Mouse (Mus musculus) midbrain, embryonic 14.5 days (tissue): ENCODE data around the gene Itih2. TPM values are rescaled to one million over a fixed set of nuclear protein-coding genes. Genes with fewer than 3 reads are reported as not detected.

Experiments used
- ATAC-seq: fragments of 200-750 bp; cut with Nextera tagmentation; 2 replicates; pipeline ENCODE4 v1.8.0; 2017; ENCODE audit warnings: moderate number of reproducible peaks, moderate library complexity; ENCODE audit not compliant: low FRiP score, low TSS enrichment
- DNase-seq: peaks from one replicate; pipeline ENCODE4 v3.0.0-alpha.2; 2015
- H3K27ac ChIP-seq: fragments of 300-500 bp; sonication (generic); replicated peaks from 2 replicates; pipeline ENCODE4 v1.5.1; 2014; ENCODE audit warnings: mild to moderate bottlenecking, low read depth, low read length, moderate library complexity
- H3K27me3 ChIP-seq: fragments of 300-500 bp; sonication (generic); 2 replicates; pipeline ENCODE4 v1.6.1; 2014; ENCODE audit warnings: low read length, control low read depth, mixed read lengths; ENCODE audit not compliant: control insufficient read depth, insufficient read depth
- H3K36me3 ChIP-seq: fragments of 300-500 bp; sonication (generic); 2 replicates; pipeline ENCODE4 v1.6.1; 2014; ENCODE audit warnings: low read length, control low read depth; ENCODE audit not compliant: control insufficient read depth, insufficient read depth
- H3K4me1 ChIP-seq: fragments of 300-500 bp; sonication (generic); 2 replicates; pipeline ENCODE4 v1.6.1; 2014; ENCODE audit warnings: mild to moderate bottlenecking, antibody characterized with exemption, low read length, control low read depth; ENCODE audit not compliant: control insufficient read depth, insufficient read depth
- H3K4me2 ChIP-seq: fragments of 300-500 bp; sonication (generic); 2 replicates; pipeline ENCODE4 v1.6.1; 2014; ENCODE audit warnings: mild to moderate bottlenecking, low read length, moderate library complexity
- H3K4me3 ChIP-seq: fragments of 300-500 bp; sonication (generic); replicated peaks from 2 replicates; pipeline ENCODE4 v1.5.1; 2014; ENCODE audit warnings: low read depth, low read length
- H3K9ac ChIP-seq: fragments of 300-500 bp; sonication (generic); replicated peaks from 2 replicates; pipeline ENCODE4 v1.6.1; 2014; ENCODE audit warnings: mild to moderate bottlenecking, low read length, moderate library complexity
- H3K9me3 ChIP-seq: fragments of 300-500 bp; sonication (generic); 2 replicates; pipeline ENCODE4 v1.6.1; 2016; ENCODE audit warnings: low read length, control low read depth, mixed read lengths; ENCODE audit not compliant: control insufficient read depth
- WGBS: fragments of 180-500 bp; shearing (Covaris S2); extraction: QIAGEN DNeasy Blood & Tissue Kit; methylation state at CpG from one replicate; pipeline ENCODE4 v1.1.7; 2014; 5-methylcytosine and 5-hydroxymethylcytosine counted together
- polyA plus RNA-seq: library from polyadenylated mRNA; unstranded; fragments of >200 nt; fragmentation: Nextera tagmentation; extraction: Ambion mirVana; gene quantifications from 2 replicates; pipeline ENCODE4 v1.2.1, GENCODE M21; 2014

Gene Itih2
- 1.1 TPM in 1 of 2 replicates, not detected in the other for polyA plus RNA-seq

DNA sequence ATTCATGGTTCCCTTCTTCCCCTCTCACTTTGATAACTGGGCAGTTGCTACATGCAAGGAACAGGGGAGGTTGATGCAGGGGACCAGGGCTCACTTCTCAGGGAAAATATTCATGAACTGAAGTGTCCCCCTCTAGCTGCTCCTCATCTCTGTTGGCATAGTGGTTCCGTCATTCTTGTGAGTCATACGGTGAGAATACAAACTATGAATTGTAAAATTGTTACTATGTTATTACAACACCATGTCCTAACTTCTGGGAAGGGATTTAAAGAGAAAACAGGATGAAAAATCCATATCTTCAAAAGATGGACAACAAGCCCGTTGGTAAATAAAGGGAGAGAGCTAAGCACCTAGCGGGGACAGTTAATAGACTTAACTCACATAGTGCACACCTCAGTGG lies at the start of gene Itih2:
Gene Itih2, minus strand, starts transcription at position 101 of the 400 bp plus-strand sequence.
- Histone ChIP-seq H3K36me3 (no peaks in the 10 kb centered on the region), H3K9me3 (no peaks in the 10 kb centered on the region), H3K27ac (no peak within 1 kb of the TSS), H3K27me3 (no peaks in the 10 kb centered on the region), H3K4me3 (no peak within 1 kb of the TSS), H3K4me2 (no peak within 1 kb of the TSS), H3K9ac (no peak within 1 kb of the TSS), H3K4me1 (no peaks in the 10 kb centered on the region)
- 92% methylated on average over 4 of the region's 4 CpGs for WGBS
- DNase-seq (no peak), ATAC-seq (no peak)

DNA sequence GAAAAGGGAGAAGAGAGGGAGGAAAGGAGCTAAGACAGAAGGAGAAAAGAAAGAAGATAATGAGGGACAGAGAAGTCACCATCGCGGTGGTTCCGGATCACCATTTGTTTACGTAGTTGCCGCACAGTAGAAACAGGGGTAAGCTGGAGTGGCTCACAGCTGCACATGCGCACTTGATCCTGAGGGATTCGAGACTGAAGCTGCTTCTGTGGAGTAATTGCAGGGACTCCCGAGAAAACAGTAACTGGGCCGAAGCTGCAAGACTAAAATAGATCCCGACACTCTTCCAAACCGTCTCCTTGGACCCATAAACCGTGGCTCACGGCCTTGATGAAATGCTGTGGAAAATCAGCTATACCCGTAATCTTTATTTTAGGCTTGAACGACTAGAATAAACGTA lies 38.8 kb upstream of the Itih2 start:
- H3K4me2 ChIP-seq: no peak overlapping the region
- ATAC-seq: no peak
- 92% methylated on average over 16 of the region's 16 CpGs for WGBS

DNA sequence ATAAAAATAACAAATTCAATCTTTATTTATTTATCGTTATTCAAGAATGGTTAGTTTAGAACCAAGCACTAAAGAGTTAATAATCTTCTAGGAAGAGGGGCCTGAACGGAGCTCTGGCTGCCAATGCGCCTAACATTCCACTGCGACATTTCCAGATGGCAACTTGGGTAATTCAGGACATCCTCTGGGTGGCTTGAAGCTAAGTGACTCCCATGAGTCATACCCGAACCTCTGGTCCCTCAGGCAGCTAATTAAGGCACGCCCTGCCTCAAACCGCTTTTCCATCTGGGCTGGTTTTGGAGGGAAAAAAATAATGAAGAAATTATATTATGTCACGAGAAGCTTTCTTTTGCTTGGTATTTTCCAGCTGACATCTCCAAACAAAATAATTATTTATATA lies 36.8 kb upstream of the Itih2 start:
- Histone ChIP-seq H3K4me2 (no peak overlapping the region), H3K27me3 (no peaks in the 10 kb centered on the region), H3K36me3 (no peaks in the 10 kb centered on the region), H3K9ac (no peak overlapping the region), H3K4me1 (no peaks in the 10 kb centered on the region), H3K27ac (no peak overlapping the region), H3K4me3 (no peak overlapping the region), H3K9me3 (no peaks in the 10 kb centered on the region)
- no peak for DNase-seq
- no peak for ATAC-seq
- WGBS: 73% methylated on average over 8 of the region's 8 CpGs

More for the DNA sequence above, 38.8 kb upstream of the Itih2 start:
- Histone ChIP-seq H3K4me3 (no peak overlapping the region), H3K27me3 (no peaks in the 10 kb centered on the region), H3K9ac (no peak overlapping the region), H3K9me3 (no peaks in the 10 kb centered on the region), H3K27ac (no peak overlapping the region), H3K4me1 (no peaks in the 10 kb centered on the region), H3K36me3 (no peaks in the 10 kb centered on the region)
- no peak for DNase-seq

DNA sequence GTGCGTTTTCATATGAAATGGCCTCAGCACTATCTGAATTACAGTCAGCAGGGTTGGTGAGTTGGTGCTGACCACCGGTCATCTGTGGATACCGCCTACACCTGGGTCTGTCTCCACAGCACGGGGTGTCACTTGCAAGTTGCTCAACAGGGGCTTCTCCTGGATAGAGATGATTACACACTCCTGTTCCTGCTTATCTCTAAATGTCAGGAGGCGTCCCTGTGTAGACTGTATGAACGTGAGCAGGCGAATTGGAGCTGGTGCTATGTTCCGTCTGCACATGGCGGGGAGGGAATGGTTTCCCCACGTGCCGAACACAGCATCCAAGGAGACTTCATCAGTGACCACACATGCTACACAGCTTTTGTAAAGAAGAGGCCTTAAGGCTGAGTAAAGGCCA lies 36.1 kb upstream of the Itih2 start:
- WGBS: 94% methylated on average over 11 of the region's 11 CpGs
- H3K27ac ChIP-seq: no peak overlapping the region
- no peak overlapping the region for H3K9ac ChIP-seq
- DNase-seq (no peak), ATAC-seq (no peak)
- no peaks in the 10 kb centered on the region for H3K9me3 ChIP-seq
- no peaks in the 10 kb centered on the region for H3K36me3 ChIP-seq
- H3K4me2 ChIP-seq: no peak overlapping the region
- no peaks in the 10 kb centered on the region for H3K27me3 ChIP-seq
- no peaks in the 10 kb centered on the region for H3K4me1 ChIP-seq
- no peak overlapping the region for H3K4me3 ChIP-seq

DNA sequence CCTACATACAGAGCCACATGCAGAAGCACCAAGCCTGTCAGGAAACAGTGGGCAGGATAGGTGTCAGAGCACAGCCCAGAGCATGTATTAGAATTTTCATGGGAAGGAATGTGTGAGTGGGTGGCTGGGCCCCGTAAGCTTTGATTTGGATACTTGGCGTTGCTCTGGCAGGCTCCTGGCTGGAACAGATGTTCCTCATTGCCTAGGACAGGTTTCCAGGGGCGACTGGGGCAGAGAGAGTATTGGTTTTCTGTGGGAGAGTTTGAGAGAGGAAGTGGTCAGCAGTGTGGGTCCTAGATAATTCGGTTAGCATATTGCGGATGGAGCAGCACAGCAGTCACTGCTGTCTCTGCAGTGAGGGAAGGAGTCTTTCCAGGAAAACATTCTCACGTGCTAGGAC lies 35.4 kb upstream of the Itih2 start:
- Histone ChIP-seq H3K27me3 (no peaks in the 10 kb centered on the region), H3K36me3 (no peaks in the 10 kb centered on the region), H3K27ac (no peak overlapping the region), H3K4me1 (no peaks in the 10 kb centered on the region), H3K9ac (no peak overlapping the region), H3K4me2 (no peak overlapping the region), H3K9me3 (no peaks in the 10 kb centered on the region), H3K4me3 (no peak overlapping the region)
- no peak for ATAC-seq
- DNase-seq: no peak
- WGBS: 75% methylated on average over 6 of the region's 6 CpGs

DNA sequence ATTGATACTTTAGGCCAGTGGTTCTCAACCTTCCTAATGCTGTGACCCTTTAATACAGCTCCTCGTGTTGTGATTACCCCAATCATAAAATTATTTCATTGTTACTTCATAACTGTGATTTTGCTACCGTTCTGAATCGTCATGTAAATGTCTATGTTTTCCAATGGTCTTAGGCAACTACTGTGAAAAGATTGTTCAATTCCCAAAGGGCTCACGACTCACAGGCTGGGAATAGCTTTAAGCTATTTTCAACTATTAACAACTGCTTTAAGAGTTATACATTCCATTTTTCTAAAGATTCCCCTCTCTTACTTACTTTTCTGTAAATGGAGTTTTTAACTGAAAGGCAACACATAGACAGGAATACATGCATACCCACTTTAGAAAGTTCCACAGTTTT lies 30.8 kb upstream of the Itih2 start:
- no peak for ATAC-seq

DNA sequence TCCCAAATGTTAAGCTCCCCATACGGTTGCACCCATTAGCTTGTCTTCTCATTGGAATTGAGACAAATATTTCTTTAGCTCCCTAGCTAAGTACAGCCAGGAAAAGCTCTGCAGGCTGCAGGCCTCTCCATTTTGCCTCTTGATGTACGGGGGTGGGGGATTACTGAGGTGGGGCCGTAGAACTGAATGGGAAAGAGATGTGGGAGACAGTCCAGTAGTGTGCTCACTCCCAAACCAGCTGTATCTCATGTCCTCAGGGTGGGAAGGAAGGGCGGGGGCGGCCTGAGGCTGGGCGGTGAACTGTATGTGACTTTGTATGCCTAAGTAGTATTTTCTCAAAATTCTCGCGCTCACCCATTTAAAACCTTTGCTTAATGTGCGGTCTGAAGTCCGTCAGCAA lies 26.0 kb upstream of the Itih2 start:
- Histone ChIP-seq H3K27me3 (no peaks in the 10 kb centered on the region), H3K9me3 (no peaks in the 10 kb centered on the region), H3K9ac (no peak overlapping the region), H3K36me3 (no peaks in the 10 kb centered on the region), H3K27ac (no peak overlapping the region), H3K4me3 (no peak overlapping the region), H3K4me2 (no peak overlapping the region), H3K4me1 (peaks cover 4% of the 10 kb centered on the region; the same call in 1 of the 2 replicates)
- ATAC-seq (no peak), DNase-seq (no peak)
- 85% methylated on average over 10 of the region's 10 CpGs for WGBS

More for the DNA sequence above, 30.8 kb upstream of the Itih2 start:
- no peak for DNase-seq
- Histone ChIP-seq H3K36me3 (no peaks in the 10 kb centered on the region), H3K4me3 (no peak overlapping the region), H3K9me3 (no peaks in the 10 kb centered on the region), H3K9ac (no peak overlapping the region), H3K27ac (no peak overlapping the region), H3K27me3 (no peaks in the 10 kb centered on the region), H3K4me1 (no peaks in the 10 kb centered on the region), H3K4me2 (no peak overlapping the region)
- WGBS: 91% methylated on average over 4 of the region's 4 CpGs

DNA sequence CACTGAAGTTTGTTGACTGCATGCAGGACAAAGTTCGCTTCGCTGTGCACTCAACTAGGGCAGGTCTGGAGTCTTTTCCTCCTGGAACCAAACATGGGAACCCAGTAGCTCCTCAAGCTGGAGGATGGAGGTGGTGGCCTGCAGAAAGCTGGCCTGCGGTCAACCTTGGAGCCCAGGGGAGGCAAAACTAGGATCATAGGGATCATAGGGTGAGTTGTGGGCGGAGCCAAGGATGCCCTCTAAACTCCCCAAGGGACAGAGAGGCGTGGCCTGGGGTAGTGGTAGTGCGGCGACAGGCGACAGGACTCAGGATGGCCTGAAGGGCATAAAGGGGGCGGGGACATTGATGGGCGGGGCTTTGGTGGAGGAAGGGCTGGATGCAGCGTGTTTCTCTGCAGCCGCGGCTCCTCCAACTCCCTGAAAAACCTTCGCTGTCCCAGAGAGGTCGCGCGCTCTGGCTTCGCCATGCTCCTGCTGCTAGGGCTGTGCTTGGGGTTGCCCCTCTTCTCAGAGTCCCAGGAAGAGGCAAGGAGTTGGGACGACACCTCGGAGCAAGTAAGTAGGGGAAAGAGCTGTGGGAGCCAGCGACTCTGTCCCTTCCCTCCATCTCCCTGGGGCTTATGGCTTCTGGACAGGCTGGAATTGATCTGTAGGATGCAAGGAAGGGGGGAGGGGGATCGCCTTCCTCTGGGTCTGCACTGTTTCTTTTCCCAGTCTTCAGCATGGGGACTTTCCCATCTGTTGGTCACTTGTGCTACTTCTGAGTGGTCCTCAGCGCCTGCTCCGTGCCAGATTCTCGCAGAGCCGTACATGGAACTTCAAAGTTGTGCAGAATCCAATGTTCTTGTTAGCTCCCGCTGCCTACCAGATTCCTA lies 22.2 kb upstream of the Itih2 start, which contains the start of gene Itih5:
Gene Itih5, plus strand, starts transcription at position 371 of the 875 bp plus-strand sequence.
- WGBS: 7% methylated on average over 27 of the region's 27 CpGs
- Histone ChIP-seq H3K27ac (no peak within 1 kb of the TSS), H3K4me3 (peak within 1 kb of the TSS; percentile 37), H3K9ac (no peak within 1 kb of the TSS; the same call in 1 of the 2 replicates), H3K4me1 (peaks cover 4% of the 10 kb centered on the region; the same call in 1 of the 2 replicates), H3K36me3 (no peaks in the 10 kb centered on the region), H3K4me2 (peak within 1 kb of the TSS; percentile 84), H3K9me3 (no peaks in the 10 kb centered on the region), H3K27me3 (no peaks in the 10 kb centered on the region)
- DNase-seq (peak; percentile 62), ATAC-seq (peak; percentile 65; the same call in 1 of the 2 replicates)

DNA sequence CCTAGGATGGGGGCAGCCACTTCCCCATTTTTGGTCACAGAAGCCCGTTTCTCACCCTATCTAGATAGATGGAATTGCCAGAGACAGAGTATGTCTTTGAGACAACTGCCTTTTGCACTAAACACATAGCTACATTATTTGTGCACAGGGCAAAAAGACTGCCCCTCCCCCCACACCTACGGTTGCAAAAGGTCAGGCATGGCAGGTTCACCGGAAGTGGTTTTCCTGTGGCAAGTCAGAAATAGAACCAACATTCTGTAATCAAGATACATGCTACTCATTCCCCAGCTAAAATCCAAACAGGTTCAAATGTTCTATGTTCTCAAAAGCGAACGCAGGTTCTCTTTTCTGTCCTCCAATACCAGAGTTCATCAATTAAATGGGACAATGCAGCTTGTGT lies 21.4 kb upstream of the Itih2 start:
- ATAC-seq (no peak), DNase-seq (no peak)
- H3K4me1 ChIP-seq: peaks cover 4% of the 10 kb centered on the region; the same call in 1 of the 2 replicates
- no peak overlapping the region for H3K4me3 ChIP-seq
- H3K9ac ChIP-seq: no peak overlapping the region
- H3K36me3 ChIP-seq: no peaks in the 10 kb centered on the region
- H3K9me3 ChIP-seq: no peaks in the 10 kb centered on the region
- H3K27ac ChIP-seq: no peak overlapping the region
- H3K4me2 ChIP-seq: no peak overlapping the region
- no peaks in the 10 kb centered on the region for H3K27me3 ChIP-seq
- 92% methylated on average over 5 of the region's 5 CpGs for WGBS
